Mouse (Mus musculus) thymus, postnatal 14 days (tissue): ENCODE results near the gene Gse1.

Experiments
- DNase-seq: peaks from one replicate; pipeline ENCODE4 v3.0.0; 2021

Gse1 gene

DNA sequence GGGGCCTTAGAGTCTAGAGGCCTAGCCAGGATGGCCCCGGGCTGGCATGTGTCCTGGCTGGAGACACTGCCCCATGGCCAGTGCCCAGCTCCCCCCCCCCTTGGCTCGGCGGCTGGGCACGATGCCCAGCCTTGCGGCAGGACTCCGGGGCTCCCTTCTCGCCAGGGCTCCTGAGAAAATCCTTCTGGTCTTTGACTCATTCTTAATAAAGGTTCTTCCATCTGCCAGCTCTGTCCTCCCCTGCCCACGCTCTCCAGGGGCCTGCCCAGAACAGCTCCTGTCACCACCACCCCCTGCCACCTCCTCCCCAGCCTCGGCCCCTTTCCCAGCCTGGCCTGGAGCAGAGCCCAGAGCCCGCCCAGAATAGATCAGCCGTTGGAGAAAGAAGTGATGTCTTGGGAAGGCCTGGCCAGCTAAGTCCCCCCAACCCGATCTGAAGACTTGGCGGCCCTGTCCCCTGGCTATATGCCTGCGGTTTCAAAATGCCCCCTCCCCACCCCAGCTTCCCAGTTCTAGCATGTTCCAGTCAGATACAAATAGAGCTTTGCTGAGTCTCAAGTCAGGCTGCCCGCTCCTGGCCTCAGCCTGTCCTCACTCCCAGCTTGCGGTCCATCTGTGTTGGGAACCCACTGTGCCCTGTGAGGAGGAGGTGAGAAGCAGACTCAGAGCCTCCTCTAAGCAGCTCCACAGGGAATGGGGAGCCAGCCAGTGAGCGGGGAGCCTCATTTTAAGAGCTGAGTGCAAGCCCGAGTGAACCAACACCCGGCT, 154.4 kb downstream of the Gse1 start:
- no peak for DNase-seq

DNA sequence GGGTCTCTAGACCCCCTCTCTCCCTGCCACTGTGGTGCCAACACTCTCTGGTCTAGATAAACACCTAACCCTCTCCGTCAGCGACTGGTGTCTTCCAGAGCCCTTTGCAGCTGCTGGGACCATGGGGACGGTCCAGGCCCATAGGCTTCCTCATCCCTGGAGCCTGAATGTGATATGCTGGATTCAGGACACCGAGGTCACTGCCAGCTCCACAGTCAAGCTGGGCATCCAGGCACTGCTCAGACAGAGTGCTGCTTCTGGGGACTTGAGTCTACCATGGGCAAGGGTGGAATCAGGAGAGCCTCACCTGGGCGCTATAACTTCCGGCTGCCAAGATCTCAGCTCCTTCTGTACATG, 154.9 kb downstream of the Gse1 start:
- no peak for DNase-seq

DNA sequence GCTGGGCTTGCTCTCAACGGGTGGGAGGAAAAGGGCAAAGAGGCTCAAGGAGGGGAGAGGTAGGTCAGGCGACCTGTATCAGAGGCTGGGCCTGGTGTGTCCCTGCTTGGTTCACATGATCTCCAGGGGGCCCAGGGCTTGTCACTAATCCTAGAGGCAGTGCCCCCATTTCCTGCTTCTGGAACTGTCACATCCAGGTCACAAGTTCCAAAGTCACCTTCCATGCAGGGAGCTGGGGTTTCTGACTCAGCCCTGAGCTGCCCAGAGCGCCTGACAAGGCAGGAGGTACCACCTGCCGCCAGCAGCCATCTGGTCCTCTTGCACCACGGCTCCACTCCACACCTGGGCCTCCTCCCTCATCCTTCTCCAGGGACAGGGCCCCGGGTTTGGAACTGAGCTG, 155.5 kb downstream of the Gse1 start:
- DNase-seq, result no peak

DNA sequence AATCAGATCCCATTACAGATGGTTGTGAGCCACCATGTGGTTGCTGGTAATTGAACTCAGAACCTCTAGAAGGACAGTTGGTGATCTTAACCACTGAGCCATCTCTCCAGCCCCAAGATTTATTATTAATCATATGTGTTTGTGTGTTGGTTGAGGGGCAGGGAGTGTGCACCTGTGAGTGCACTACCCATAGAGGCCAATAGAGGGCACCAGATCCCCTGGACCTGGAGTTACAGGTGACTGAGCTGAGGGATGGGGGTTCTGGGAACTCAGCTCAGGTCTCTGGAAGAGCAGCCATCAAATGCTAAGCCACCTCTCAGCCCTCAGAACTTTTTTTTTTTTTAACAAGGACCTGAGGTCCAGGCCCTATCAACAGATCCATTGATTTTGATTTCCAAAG, 156.5 kb downstream of the Gse1 start:
- DNase-seq, result no peak

DNA sequence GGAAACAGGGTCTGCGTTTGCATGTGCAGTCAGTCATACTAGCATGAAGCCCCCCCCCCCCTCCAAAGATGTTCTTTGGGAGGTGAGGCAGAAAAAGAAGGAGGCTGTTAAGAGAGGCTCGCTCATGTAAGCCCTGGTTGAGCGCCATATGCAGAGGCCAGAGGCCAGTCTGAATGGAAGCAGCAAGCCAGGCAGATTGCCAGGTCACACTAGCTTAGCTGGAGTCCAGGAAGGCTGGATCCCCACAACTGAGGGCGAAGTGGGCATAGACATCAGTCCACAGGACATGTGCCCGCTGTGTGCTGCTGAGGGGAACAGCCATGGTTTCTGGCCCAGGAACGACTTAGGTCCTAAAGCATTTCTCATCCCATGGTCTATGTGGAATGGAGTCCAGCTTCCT, 160.0 kb downstream of the Gse1 start:
- no peak for DNase-seq

DNA sequence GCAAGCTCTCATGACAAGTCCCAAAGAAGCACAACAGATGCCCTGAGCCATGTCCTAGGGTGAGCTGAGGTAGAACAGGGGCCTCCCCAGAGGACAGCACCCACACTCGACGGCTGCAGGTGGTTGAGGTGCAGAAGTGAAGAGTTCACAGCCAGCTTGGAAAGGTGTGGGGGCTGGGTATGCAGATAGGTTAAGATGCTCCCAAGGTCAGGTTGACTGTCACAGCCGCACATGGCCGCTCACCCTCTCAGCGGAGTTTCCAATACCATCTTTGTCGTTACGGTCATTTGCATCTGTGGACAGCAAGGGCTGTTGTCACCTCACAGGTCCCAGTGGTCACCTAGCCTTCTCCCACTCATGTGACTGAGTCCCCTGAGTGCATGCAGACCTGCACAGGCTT, 162.3 kb downstream of the Gse1 start:
- no peak for DNase-seq

DNA sequence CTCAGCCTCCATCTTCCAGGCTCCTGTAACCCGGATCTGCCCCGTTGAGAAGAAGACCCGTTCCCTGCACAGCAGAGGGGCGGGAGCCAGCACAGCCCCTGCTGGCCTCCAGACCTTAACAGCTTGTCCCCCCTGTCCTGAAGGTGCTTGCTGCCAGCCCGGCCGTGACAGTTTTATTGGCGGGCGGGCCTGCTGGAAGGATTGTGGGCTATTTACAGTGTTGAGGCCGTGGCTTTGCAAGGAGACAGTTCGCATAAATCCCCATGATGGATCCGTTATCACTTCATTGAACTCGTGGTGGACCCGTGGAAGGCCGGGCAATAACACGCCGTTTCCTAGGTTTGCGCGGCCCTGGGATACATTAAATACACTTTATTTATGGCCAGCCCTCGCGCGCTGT, 163.6 kb downstream of the Gse1 start:
- no peak for DNase-seq

DNA sequence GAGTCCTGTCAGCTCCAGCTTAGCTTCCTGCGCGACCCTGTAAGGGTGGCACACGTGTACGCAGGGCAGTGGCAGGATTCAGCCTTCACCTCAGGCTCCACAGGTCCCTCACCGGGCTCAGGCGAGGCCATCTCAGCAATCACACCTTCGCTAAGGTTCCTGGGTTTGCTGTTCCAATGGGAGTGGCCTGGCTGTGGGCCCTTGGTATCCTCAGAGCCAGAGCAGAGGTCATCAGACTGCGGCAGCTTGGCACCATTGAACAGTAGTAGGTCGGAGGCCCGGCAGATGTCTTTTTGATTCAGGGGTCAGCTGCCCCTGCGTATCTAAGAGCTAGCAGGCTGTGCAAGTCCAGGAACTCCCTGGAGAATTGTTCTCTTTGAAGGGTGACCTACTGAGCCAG, 164.8 kb downstream of the Gse1 start:
- no peak for DNase-seq

DNA sequence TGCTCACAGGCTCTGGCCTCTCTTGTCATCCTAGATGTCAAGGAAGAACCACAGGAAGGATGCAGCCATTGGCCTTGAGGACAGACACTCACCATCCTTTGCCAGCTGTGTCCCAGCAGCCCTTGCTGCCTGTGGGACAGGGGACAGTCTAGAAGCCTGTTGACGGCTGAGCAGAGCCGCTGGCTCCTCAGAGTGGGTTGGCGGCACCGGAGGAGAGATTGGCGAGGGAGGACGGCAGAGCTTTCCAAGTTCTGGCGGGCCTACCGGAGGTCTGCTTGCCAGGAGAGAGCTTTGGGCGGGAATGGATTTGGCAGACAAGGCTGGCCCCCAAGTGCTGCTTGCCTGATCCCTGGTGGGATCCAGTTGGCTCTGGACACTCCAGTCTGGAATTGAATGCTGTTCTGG, 165.6 kb downstream of the Gse1 start:
- no peak for DNase-seq

DNA sequence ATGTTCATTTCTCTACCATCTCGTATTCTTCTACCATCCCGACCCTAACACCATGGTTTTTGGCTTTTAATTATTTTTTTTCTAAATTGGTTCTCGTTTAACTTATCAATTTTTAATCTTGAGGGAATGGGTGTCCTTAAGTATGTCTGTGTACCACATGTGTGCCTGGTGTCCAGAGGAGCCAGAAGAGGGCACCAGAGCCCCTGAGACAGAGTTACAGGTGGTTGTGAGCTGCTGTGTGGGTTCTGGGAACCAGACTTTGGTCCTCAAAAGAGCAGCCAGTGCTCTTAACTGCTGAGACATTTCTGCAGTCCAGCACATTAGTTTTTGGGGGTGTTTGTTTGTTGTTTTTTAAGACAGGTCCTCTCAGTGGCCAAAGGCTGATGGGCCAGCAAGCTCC, 167.6 kb downstream of the Gse1 start:
- DNase-seq, result no peak

DNA sequence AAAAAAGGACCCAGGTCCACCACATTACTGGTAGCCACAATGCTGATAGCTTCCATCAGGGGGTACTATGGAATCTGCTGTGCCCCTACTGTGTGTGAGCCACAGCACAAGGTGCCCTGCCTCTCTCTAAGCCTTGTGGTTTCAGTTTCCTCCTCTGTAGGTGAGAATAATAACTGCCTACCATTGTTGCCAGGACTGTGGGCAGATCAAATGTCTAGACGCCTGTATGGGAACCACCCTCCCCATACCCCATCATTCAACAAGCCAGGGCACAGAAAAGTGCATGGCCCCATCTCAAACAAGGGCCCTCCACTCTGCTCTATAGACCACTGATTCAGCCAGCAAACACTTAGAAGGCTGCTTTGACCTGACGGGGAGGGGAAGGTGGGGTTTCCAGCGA, 168.5 kb downstream of the Gse1 start:
- no peak for DNase-seq

DNA sequence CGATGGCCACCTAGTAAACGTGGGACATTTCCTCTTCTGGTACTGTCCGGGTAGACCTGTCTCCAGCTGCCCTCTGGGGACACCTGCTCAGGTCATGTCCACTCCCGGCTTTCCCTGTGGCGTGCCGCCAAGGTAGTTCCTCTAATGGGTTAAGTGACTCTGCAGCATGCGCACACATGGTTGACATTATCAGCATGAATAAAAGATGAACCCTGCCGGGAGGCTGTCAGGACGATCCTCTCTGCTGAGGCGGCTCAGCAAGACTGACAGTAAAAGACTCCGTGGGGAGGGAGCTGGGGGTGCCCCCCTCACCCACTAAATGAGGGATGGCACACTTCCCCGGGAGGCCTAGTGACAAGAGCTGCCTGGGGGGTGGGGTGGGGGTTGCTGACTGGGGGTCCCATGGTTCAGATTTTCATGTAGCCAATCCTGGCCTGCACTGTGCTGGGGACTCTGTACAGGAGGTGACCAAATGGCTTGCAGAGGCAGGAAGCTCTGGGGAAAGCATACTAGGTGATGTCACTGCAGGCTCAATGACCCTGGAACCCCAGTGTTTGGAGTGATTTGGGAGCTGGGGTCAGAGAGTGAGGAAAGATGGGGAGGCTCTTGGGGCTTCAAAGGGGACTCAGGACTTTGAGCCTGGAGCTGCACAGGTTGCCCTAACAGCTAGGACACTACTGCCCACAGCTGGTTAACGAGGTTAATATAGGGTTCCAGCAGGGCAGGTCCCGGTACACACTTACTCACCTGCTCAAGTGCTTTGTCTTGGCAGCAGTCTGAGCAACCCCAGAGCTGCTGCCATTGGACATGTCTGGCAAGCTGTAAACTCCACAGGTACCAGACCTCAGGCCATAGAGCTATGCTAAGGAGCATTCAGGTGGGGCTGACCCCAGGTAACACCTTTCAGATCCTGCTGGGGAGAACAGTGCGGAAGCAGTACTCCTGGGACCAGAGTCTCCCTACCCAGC, 169.5 kb downstream of the Gse1 start:
- DNase-seq, result no peak

DNA sequence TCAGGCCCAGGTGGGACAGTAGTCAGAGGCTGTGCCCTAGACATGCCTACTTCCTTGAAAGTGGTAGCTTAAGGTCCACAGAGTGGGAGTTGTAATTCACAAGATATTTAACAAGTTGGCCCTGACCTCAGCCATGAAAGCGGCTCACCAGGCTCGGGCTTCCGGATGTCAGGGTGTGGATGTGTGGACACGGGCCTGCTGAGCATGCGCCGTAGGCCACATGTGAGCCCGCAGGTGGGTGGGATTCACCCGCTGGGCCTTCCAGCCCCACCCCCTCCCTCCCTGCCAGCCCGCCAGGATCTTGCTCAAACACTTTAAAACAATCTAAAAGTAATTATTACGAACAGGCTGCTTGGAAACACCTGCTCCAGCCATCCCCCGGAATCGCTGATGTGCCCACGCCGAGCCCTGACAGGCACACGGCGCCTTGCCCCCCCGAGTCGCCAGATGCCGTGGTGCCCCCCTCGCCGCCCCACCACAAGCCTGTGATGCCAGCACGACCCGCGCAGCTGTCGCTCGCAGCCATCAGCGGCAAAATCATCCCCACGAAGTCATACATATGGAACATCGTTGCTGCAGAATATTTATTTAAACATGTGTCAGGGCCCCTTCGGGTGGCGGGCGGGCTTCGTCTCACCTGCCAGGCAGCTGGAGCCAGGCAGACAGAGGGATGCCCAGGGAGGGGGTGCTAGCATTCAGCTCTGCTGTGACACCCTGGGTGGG, 171.1 kb downstream of the Gse1 start:
- DNase-seq, result peak; percentile 74

DNA sequence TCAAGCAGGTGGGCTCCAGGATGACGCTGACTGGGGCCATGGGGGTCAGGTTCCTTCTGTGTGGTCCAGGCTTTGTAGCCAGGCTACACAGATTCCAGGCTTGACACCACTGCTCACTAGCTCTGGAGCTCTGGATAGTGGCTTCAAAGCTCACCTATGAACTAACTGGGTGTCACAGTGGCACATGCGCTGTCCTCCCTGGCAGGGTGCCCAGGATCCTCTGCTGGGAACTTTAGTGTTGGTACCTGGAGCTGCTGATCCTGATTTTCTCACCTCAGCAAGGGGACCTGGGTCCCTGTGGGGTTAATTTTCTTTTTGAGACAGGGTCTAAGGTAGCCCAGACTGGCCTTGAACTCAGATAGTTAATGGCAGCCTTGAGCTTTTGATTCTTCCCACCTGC, 173.0 kb downstream of the Gse1 start:
- no peak for DNase-seq

DNA sequence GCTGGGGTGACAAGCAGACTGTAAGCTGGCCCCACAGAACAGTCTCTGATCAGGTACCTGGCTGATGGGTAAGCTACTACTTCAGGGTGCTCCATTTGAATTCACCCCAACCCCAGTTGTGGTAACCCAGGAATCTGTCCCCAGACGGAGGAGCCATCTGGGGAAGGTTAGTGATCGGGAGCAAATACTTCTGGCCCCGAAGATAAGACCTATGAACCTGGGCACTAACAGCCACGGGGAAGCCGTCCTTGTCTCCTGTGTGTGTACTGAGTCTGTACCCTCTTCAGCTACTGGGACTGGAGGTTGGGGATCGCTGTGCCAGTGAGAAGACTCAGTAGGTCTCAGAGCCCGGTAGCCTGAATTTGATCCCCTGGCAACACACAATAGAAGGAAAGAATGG, 173.5 kb downstream of the Gse1 start:
- no peak for DNase-seq

DNA sequence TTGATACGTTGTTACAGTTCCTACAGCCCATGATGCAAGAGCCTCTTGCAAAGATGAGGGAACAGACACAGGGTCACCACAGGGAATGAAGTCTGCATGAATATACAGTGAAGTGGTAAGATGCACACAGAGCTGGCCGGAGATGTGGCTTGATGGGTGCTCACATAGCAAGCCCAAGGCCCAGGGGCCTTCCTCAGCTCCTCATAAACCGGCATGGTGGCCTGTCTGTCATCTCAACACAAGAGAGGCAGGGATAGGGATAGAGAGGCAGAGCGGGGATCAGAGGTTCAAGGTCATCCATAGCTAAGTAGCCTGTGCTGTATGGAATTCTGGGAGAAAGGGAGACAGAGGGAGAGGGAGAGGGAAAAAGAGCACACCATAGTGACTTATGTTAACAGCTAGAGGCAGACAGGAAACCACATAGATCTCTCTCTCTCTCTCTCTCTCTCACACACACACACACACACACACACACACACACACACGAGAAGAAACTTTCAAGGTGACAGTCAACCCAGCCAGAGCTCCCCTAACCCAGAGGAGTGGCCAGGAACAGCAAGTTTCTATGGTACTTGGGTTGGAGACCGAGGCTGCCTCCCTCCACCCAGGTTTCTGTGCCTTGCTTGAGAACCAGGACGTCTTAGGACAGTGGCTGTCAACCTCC, 175.5 kb downstream of the Gse1 start:
- peak; percentile 44 for DNase-seq

DNA sequence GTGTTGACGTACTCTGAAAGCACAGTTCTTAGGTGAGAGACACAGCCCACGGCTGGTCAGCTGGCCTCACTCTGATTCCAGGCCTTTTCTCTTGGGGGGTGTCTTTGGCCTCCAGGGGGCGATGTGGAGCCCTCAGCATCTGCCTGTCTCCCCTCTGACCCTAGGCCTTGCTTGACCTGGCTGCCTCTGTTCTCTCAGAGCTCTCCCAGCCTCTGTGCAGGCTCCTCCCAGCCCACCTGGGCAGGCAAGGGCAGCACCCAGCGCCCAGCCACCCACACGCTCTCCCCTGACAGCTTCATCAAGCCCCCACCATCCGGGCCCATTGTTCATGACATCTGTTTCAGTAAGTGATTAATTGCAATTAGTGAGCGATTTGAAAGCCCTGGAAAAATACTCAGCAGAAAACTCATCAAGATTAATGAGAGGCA, 176.4 kb downstream of the Gse1 start:
- DNase-seq, result peak; percentile 69

DNA sequence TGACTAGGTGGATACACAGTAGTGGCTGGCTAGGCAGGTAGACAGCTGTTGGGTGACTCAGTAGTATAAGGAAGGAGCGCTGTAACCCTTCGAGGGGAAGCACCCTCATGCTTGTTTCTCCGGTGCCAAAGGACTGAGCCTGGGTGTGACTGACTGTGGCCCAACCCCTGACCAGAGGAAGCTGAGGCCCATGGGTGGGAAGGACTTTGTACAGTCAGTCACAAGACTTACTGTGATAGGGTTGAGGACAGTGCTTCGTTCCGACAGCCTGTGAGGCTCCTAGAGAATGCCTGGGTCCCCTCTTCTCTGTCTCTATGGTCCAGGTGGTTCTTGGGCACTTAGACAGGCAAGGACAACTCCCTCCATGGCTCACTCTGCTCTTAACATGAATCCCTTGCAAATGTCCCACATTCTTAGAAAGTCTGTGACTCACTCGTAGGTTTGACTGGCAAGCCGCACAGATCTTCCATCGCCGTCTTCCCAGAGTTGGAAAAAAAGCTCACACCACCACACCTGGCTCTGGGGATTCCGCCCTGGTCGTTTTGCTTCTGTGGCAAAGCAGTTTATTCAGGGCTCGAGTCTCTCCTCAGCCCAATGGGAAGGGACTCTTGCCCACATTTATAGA, 177.9 kb downstream of the Gse1 start:
- DNase-seq, result no peak

DNA sequence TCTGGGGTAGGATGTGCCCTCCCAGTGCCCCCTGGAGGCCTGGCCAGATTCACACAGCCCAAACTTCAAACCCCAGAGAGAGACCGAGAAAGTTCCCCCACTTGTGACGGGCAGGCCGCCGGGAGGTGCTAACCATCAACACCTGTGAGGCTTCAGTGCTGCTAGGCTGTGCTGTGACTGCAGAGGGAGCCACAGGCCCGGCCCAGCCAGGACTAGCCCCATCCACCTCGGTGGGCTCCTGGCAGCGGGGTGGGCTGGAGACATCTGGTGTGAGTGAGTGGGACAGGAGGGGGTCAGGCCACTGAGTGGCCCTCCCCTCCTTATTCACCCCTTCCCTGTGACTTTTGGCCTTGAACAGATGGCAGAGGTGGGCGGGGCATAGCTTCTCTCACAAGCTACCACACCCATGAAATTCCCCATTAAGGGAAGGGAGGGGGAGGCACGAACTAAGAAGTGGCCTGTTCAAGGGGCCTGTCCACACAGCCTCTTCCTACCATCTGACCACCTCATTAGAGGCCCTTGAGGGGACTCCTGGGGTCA, 179.5 kb downstream of the Gse1 start:
- peak; percentile 82 for DNase-seq

DNA sequence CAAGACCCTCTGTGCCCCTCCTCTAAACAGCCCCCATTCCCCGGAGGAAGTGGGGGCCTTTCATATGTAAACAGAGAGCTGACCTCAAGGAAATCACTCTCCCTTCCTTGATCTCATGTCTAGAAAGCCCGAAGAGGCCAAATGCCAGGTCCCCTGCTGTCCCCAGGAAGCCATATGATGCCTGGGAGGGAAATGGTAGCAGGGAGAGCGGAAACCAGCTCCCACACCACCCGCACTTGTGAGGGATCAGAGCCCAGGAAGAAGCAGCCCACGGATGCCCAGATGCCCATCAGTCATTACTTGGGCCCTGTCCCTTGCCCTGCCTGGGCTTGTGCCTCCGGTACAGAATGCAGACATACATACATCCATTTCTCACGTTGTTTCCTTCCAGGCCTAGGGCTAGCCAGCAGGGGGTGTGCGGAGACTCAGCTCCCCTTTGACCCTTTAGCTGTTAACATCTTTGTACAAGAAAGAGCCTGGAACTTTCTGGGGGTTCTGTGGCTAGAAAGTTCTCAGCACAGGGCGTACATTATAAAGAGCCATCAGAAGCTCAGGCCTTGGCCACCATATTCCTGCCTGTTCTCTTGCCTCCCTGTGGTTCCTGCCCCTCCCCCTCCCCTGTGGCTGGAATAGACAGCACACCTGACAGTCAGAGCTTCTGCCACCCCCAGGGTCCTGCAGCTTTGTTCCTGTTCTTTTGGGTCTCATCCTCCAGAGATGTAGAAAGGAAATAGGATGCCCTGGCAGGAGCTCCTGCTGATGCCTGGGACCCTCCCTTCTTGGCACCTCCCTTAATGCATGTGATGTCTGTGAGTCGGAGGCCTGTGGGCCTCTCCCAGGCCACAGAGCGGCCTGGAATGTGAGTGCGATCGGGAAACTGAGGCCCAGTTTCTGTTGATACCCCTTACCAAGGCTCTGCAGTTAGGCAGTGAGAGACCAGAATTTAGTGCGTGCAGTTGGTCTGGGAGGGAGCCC, 180.3 kb downstream of the Gse1 start:
- DNase-seq, result peak; percentile 55
